Mouse (Mus musculus): ENCODE measurements around the gene Sdhc. TPM values are rescaled to one million over a fixed set of nuclear protein-coding genes. Genes with fewer than 3 reads are reported as not detected.

The Sdhc gene
- 100 to 1,000 TPM in 1 of 2 experiments, 10 to 100 TPM in 1; 72.7 to 128 TPM for polyA plus RNA-seq (2012; fragmentation: generic; extraction: Trizol)

DNA sequence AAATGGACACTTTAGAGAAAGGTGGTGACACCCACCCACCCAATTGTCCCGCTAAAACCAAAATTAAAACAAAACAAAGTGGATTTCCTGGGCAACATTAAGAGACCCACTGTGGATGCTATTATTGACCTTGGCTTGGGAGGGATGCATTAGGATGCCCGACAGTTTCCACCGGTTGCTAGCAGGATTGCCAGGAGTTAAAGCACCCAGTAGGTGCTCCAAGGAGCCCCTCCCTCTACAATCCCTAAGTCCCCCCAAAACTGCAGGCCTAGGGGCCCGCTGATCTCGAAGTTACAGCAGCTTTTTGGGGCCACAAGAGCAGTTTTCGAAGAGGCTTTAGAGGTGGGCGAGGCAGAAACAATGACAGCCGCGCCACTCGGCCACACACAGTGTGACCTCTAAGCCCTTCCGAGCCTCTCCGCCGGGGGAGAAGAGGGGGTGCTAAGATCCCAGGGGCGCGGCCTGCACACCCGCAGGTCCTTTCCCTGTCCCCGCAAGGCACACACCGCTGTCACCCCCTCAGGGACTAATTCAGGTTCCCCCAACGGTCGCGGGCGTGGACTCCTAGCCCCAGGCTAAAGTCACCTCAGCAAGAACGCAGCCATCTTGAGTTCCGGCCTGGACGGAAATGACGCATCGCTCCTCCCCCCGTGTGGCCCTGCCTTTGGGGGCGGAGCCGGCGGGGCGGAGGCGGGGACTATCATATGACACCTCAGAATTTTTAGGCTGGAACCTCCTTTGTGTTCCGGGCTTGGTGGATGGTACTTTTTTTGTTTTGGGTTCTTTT lies at the start of gene Sdhc, which contains the start of gene Mpz:
Gene Sdhc (minus strand): TSS at position 630 of the 787 bp plus-strand sequence.
Gene Mpz (plus strand): TSS at position 738 of the 787 bp plus-strand sequence.

DNA sequence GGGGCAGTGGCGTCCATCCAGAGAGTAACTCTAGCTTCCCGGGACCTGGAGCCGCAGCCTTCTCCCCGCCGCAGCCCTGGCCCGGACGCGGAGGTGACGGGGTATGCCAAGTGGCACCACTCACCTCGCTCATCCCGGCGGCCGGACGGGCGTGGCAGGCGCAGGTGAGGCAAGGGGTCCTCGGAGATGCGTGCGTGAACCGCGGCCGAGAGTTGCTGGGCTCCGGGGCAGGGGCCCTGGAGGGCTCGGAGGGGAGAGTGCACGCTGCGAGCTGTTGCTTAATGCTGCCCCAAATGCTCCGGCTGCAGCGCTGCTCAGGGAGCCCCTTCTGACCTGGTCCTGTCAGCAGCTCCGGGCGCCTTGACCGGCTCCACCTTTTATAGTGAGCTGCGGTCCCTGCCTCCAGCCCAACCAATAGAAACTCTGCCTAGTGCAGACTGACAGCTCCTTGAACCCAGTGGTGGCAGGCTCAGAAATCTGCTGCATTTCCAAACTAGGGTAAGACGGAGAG lies 45.5 kb upstream of the Sdhc start, which contains the start of gene Pcp4l1:
Gene Pcp4l1 (minus strand): TSS at position 382 of the 511 bp plus-strand sequence.

DNA sequence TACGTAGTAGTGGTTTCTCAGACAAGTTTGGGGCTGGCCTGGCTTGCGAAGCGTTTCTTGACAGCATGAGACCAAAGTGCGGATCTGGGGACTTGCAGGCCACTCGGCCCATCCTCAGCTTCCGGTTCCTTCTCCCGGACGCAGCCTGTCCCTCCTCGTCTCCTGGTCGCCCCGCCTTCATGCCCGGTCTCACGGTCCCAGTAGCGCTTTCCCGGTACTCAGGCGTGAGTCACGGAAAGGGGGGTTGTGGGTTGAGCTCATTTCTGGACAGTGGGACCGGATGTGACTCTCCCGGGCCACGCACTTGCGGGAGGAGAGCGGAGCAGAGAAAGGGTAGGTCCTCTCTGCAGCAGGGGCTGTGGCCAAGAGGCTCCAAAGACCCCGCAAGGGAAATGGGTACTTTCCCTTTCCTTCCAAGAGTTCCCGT lies 36.5 kb downstream of the Sdhc start, which contains the start of gene Cfap126:
Gene Cfap126 (plus strand): TSS at position 46 of the 427 bp plus-strand sequence.

Other genes starting within 250 kb of the Sdhc start
- under 1 TPM in 1 of 2 experiments, not detected in 1; 0.13 TPM for gene Fcrlb, start 237.7 kb downstream of the Sdhc start, polyA plus RNA-seq (2012; fragmentation: generic; extraction: Trizol)
- not detected for gene Fcrla, start 223.0 kb downstream of the Sdhc start, polyA plus RNA-seq (2012; fragmentation: generic; extraction: Trizol)
- gene Fcgr2b, start 174.1 kb downstream of the Sdhc start, polyA plus RNA-seq (2012; fragmentation: generic; extraction: Trizol): not detected
- 1 to 10 TPM in 1 of 2 experiments, under 1 TPM in 1; 0.23 to 2.7 TPM for gene Fcgr4, start 131.7 kb downstream of the Sdhc start, polyA plus RNA-seq (2012; fragmentation: generic; extraction: Trizol)
- not detected for gene Fcgr3, start 85.7 kb downstream of the Sdhc start, polyA plus RNA-seq (2012; fragmentation: generic; extraction: Trizol)
- gene Cfap126, start 36.7 kb downstream of the Sdhc start, polyA plus RNA-seq (2012; fragmentation: generic; extraction: Trizol): 1 to 10 TPM in 1 of 2 experiments, under 1 TPM in 1; 0.47 to 2.7 TPM
- gene Mpz, start 108 bp upstream of the Sdhc start, polyA plus RNA-seq (2012; fragmentation: generic; extraction: Trizol): under 1 TPM; 0.07 to 0.42 TPM
- under 1 TPM in 1 of 2 experiments, not detected in 1; 0.11 TPM for gene Pcp4l1, start 45.7 kb upstream of the Sdhc start, polyA plus RNA-seq (2012; fragmentation: generic; extraction: Trizol)
- under 1 TPM; 0.01 to 0.02 TPM for gene Nr1i3, start 63.4 kb upstream of the Sdhc start, polyA plus RNA-seq (2012; fragmentation: generic; extraction: Trizol)
- 10 to 100 TPM; 30.8 to 39.3 TPM for gene Tomm40l, start 71.9 kb upstream of the Sdhc start, polyA plus RNA-seq (2012; fragmentation: generic; extraction: Trizol)
- under 1 TPM in 1 of 2 experiments, not detected in 1; 0.33 TPM for gene Apoa2, start 74.5 kb upstream of the Sdhc start, polyA plus RNA-seq (2012; fragmentation: generic; extraction: Trizol)
- gene Fcer1g, start 83.8 kb upstream of the Sdhc start, polyA plus RNA-seq (2012; fragmentation: generic; extraction: Trizol): under 1 TPM in 1 of 2 experiments, not detected in 1; 0.07 TPM
- 1 to 10 TPM in 1 of 2 experiments, under 1 TPM in 1; 0.25 to 8.9 TPM for gene Adamts4, start 99.8 kb upstream of the Sdhc start, polyA plus RNA-seq (2012; fragmentation: generic; extraction: Trizol)
- gene Ndufs2, start 100.8 kb upstream of the Sdhc start, polyA plus RNA-seq (2012; fragmentation: generic; extraction: Trizol): 100 to 1,000 TPM; 163 to 201 TPM
- gene B4galt3, start 119.7 kb upstream of the Sdhc start, polyA plus RNA-seq (2012; fragmentation: generic; extraction: Trizol): 10 to 100 TPM in 1 of 2 experiments, 1 to 10 TPM in 1; 9.2 to 33.6 TPM
- gene Ppox, start 130.6 kb upstream of the Sdhc start, polyA plus RNA-seq (2012; fragmentation: generic; extraction: Trizol): 10 to 100 TPM in 1 of 2 experiments, 1 to 10 TPM in 1; 7.7 to 19.8 TPM
- gene Usp21, start 137.4 kb upstream of the Sdhc start, polyA plus RNA-seq (2012; fragmentation: generic; extraction: Trizol): 10 to 100 TPM; 15.3 to 46.2 TPM
- gene Ufc1, start 144.4 kb upstream of the Sdhc start, polyA plus RNA-seq (2012; fragmentation: generic; extraction: Trizol): 100 to 1,000 TPM in 1 of 2 experiments, 10 to 100 TPM in 1; 96.6 to 138 TPM
- gene Dedd, start 178.5 kb upstream of the Sdhc start, polyA plus RNA-seq (2012; fragmentation: generic; extraction: Trizol): 10 to 100 TPM; 14.8 to 45.0 TPM
- 10 to 100 TPM in 1 of 2 experiments, 1 to 10 TPM in 1; 7.6 to 30.5 TPM for gene Nit1, start 195.0 kb upstream of the Sdhc start, polyA plus RNA-seq (2012; fragmentation: generic; extraction: Trizol)
- 10 to 100 TPM; 29.8 to 51.1 TPM for gene Pfdn2, start 195.1 kb upstream of the Sdhc start, polyA plus RNA-seq (2012; fragmentation: generic; extraction: Trizol)
- under 1 TPM in 1 of 2 experiments, not detected in 1; 0.05 TPM for gene Klhdc9, start 210.2 kb upstream of the Sdhc start, polyA plus RNA-seq (2012; fragmentation: generic; extraction: Trizol)
- gene Nectin4, start 219.5 kb upstream of the Sdhc start, polyA plus RNA-seq (2012; fragmentation: generic; extraction: Trizol): under 1 TPM; 0.02 to 0.04 TPM
- gene Arhgap30, start 238.4 kb upstream of the Sdhc start, polyA plus RNA-seq (2012; fragmentation: generic; extraction: Trizol): under 1 TPM; 0.02 to 0.06 TPM

Data from C3H10T1/2 (cell line).